Mouse (Mus musculus) testis, adult 2 months (tissue): ENCODE data around the gene Whamm. TPM values are rescaled to one million over a fixed set of nuclear protein-coding genes. Genes with fewer than 3 reads are reported as not detected.

Source experiments
- H3K27ac ChIP-seq: fragments of 200-500 bp; 2 replicates; pipeline ENCODE4 v1.5.1; 2012; ENCODE audit warnings: low read depth, low read length; ENCODE audit not compliant: control insufficient read depth, insufficient read depth
- H3K27me3 ChIP-seq: fragments of 200-500 bp; 2 replicates; pipeline ENCODE4 v1.6.1; 2012; ENCODE audit warnings: mild to moderate bottlenecking, low read length, moderate library complexity; ENCODE audit not compliant: control insufficient read depth, insufficient read depth
- H3K36me3 ChIP-seq: fragments of 200-500 bp; 2 replicates; pipeline ENCODE4 v1.6.1; 2012; ENCODE audit warnings: mild to moderate bottlenecking, low read length; ENCODE audit not compliant: control insufficient read depth, insufficient read depth
- H3K4me1 ChIP-seq: fragments of 200-500 bp; 2 replicates; pipeline ENCODE4 v1.6.1; 2012; ENCODE audit warnings: low read length; ENCODE audit not compliant: control insufficient read depth, insufficient read depth
- H3K4me3 ChIP-seq: fragments of 200-500 bp; 2 replicates; pipeline ENCODE4 v1.5.1; 2012; ENCODE audit warnings: low read depth, mild to moderate bottlenecking, low read length, moderate library complexity, mixed read lengths; ENCODE audit not compliant: control insufficient read depth
- CTCF ChIP-seq: fragments of 200-500 bp; IDR thresholded peaks from 2 replicates; pipeline ENCODE4 v1.5.1; 2012; ENCODE audit warnings: low read depth, mild to moderate bottlenecking, inconsistent platforms, low read length, moderate library complexity; ENCODE audit not compliant: control insufficient read depth, insufficient read depth, insufficient replicate concordance
- POLR2A ChIP-seq: fragments of 200-500 bp; IDR thresholded peaks from 2 replicates; pipeline ENCODE4 v1.6.1; 2012; ENCODE audit warnings: low read depth, mild to moderate bottlenecking, inconsistent platforms, low read length, moderate library complexity; ENCODE audit not compliant: control insufficient read depth
- polyA plus RNA-seq: library from polyadenylated mRNA; depleted of rRNA; stranded (reverse); fragments of >200 nt; gene quantifications from 2 replicates; pipeline ENCODE4 v1.2.3, GENCODE M21; 2012

The Whamm gene
- polyA plus RNA-seq, 1 experiment: 22.9 TPM

DNA sequence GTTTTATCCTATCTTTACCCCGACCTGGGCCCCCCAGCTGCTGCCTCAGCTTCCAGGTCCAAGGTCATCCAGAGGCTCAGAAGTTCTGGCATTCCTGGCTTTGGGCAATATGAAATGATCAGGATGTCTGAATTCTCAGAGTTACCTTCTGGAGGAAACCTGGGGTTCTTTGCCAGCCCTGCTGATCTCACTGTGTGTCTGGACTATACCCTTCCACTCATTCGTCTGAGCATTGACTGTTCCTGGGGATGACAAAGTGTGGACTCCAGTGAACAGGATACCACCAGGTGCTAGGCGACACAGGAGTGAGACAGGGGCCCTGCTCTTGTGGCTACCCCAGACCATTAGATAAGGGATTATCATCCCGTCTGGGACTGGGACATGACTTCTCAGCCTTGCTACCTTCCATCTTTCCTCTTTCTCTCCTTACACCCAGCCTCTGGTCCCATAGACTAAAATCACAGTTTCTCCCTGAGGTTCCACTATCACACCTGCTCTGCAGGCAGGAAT, 7.5 kb upstream of the Whamm start:
- TF ChIP-seq POLR2A (no peak), CTCF (no peak)
- H3K4me3 ChIP-seq: no peak overlapping the region
- no peaks in the 10 kb centered on the region for H3K27me3 ChIP-seq
- H3K4me1 ChIP-seq: no peaks in the 10 kb centered on the region
- H3K27ac ChIP-seq: no peak overlapping the region
- H3K36me3 ChIP-seq: no peaks in the 10 kb centered on the region

DNA sequence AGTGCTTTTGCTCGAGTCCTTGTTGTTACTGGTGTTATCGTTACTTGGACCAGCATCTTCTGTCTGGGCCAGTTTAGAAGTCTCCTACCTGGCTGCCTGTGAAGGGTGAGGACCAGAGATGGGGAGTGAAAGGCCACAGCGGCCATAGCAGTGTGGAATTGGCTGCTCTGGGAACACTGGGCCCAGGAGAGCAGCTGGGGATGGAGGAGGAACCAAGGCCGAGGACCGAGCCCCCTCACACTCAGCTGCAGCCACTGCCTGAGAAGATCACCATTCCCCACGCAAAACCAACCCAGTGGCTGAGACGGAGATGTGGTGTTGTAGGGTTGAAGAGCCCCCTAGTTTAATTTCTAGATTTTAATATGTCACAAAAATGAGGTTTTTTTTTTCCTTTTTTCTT, 6.3 kb upstream of the Whamm start:
- no peak for TF ChIP-seq CTCF
- no peak for TF ChIP-seq POLR2A
- H3K27me3 ChIP-seq: no peaks in the 10 kb centered on the region
- no peak overlapping the region for H3K27ac ChIP-seq
- no peaks in the 10 kb centered on the region for H3K36me3 ChIP-seq
- H3K4me1 ChIP-seq: no peaks in the 10 kb centered on the region
- no peak overlapping the region for H3K4me3 ChIP-seq

DNA sequence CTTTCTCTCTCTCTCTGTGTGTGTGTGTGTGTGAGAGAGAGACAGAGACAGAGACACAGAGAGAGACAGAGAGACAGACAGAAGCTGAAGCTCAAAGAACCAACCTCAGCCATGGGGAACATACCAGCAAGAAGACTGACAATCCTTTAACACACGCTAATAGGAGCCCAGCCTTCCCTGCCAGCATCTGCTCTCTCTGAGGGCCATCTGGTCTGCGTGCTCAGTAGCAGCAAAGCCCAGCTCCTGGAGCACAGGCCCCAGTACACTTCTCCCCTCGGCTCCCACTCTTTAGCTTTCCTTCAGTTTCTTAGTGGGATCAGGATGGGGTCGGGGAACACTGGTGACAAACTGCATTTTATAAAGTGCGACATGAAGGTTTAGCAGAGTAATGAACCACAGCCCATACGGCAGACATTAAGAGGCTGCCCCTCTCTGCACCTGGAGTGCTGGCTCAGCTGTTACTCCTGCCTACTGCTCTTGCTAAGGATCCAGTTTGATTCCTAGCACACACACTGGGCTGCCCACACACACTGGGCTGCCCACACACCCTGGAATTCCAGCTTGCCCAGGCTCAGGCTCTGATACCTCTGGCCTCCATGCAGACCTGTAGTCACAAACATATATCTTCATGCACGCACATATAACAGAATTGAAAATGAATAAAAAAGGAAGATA, 5.5 kb upstream of the Whamm start:
- Histone ChIP-seq H3K4me1 (no peaks in the 10 kb centered on the region), H3K27me3 (no peaks in the 10 kb centered on the region), H3K4me3 (no peak overlapping the region), H3K27ac (no peak overlapping the region), H3K36me3 (no peaks in the 10 kb centered on the region)
- TF ChIP-seq POLR2A: no peak
- TF ChIP-seq CTCF: no peak

DNA sequence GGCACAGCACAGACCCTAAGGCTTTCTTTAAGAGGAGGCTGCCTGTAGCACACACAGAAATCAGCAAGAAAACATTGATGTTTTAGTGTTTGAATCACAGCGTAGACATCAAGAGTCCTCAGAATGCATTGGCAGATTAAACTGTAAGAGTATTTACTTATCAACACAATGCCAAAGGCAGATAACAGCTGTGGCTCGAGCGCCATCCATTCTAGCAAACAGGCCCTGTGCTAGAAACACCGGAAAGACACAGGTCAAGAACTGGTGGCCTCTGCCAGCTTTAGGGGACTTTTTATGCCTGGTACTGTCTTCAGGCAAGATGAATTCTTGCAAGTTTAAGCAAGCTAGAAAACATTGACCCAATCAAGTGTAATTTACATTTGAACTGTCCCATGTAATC, 4.7 kb upstream of the Whamm start:
- Histone ChIP-seq H3K27me3 (no peaks in the 10 kb centered on the region), H3K4me3 (no peak overlapping the region), H3K27ac (no peak overlapping the region), H3K4me1 (no peaks in the 10 kb centered on the region), H3K36me3 (no peaks in the 10 kb centered on the region)
- TF ChIP-seq CTCF (no peak), POLR2A (no peak)

DNA sequence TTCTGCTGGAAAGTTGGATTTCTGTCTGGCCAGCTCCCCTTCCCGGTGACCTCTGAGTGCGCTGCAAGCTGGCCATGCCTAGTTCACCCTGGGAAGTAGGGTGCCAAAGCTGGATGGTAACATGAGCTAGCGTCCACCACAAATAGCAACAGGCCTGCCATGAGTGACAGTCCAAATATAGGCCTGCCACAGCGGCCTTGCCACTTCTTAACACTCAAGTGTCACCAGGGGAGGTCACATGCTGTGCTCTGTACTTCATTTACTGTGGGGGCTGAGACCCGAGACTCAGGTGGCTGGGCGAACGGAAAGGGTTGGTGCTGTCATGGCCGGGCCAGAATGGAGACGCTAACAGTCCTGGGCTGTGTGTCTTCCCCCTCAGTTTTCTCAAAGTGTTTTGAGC, 4.2 kb upstream of the Whamm start, which contains the start of gene Fsd2:
Gene Fsd2, minus strand, starts transcription at position 53 of the 400 bp plus-strand sequence.
- no peaks in the 10 kb centered on the region for H3K4me1 ChIP-seq
- H3K4me3 ChIP-seq: no peak within 1 kb of the TSS
- no peak for TF ChIP-seq POLR2A
- no peak for TF ChIP-seq CTCF
- no peaks in the 10 kb centered on the region for H3K36me3 ChIP-seq
- no peaks in the 10 kb centered on the region for H3K27me3 ChIP-seq
- H3K27ac ChIP-seq: no peak within 1 kb of the TSS

DNA sequence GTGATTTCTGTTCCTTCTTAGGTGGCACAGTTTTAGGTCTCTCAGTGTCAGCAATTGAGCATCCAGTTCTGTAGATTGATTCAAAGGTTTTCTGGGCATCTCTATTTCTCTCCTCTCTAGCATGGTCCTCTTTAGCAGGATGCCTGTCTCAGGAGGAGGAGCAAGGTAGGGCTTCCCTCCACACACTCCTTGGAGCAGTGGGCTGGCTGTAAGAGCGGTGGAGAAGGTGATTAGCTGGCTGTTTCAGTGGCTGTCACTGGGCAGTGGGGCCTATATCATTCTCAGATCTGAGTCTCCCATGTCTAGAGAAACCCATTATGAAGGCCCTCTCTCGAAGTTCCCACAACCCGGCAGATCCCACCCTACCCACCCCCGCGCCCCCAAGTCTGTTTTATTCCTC, 3.7 kb upstream of the Whamm start:
- H3K4me1 ChIP-seq: no peaks in the 10 kb centered on the region
- TF ChIP-seq POLR2A (no peak), CTCF (no peak)
- H3K4me3 ChIP-seq: no peak overlapping the region
- no peaks in the 10 kb centered on the region for H3K36me3 ChIP-seq
- H3K27me3 ChIP-seq: no peaks in the 10 kb centered on the region
- no peak overlapping the region for H3K27ac ChIP-seq

DNA sequence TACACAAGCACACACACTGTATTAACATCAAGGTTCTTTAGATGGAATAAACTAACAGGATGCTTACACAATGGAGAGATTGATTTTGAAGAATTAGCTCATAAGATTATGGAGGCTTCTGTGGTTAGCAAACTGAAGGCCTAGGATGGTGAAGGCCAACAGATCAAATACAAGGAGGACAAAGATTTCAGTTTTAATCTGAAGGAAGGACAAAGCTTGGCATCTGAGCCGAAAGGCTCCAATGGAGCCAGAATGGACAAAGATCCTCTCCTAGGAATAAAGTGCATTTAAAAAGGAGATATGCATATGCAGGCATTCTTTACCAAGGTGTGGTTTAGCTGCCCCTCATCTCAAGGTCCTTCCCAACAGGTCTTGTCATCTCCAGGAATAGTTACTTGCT, 1.2 kb upstream of the Whamm start:
- Histone ChIP-seq H3K36me3 (peaks cover 1% of the 10 kb centered on the region; the same call in 1 of the 2 replicates), H3K27ac (no peak overlapping the region), H3K4me3 (no peak overlapping the region), H3K27me3 (no peaks in the 10 kb centered on the region), H3K4me1 (peaks cover 2% of the 10 kb centered on the region; the same call in 1 of the 2 replicates)
- TF ChIP-seq CTCF: no peak

DNA sequence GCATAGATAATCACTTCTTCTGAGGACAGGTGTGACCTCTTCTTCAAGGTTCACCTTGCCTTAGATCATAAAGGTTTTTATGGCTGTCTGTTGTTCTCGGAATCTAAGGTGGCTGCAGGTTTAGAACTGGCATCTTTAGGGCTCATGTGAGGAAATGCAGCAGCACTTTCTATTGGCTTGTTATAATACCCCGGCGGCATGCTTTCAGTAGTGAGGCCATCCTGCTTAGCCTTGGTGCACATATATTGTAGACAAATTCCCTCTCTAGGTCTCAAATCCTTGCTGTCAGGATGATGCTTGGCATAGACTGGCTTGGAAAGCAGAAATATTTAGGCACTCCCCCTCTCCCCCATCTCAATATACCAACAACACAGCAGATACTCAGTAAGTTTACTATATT, 795 bp upstream of the Whamm start:
- no peak overlapping the region for H3K27ac ChIP-seq
- H3K4me1 ChIP-seq: peaks cover 2% of the 10 kb centered on the region; the same call in 1 of the 2 replicates
- peaks cover 1% of the 10 kb centered on the region; the same call in 1 of the 2 replicates for H3K36me3 ChIP-seq
- TF ChIP-seq CTCF: no peak
- no peak for TF ChIP-seq POLR2A
- H3K4me3 ChIP-seq: no peak overlapping the region
- H3K27me3 ChIP-seq: no peaks in the 10 kb centered on the region
